8 mouse cellular contexts compared by ENCODE assay signal in the genomic region with DNA sequence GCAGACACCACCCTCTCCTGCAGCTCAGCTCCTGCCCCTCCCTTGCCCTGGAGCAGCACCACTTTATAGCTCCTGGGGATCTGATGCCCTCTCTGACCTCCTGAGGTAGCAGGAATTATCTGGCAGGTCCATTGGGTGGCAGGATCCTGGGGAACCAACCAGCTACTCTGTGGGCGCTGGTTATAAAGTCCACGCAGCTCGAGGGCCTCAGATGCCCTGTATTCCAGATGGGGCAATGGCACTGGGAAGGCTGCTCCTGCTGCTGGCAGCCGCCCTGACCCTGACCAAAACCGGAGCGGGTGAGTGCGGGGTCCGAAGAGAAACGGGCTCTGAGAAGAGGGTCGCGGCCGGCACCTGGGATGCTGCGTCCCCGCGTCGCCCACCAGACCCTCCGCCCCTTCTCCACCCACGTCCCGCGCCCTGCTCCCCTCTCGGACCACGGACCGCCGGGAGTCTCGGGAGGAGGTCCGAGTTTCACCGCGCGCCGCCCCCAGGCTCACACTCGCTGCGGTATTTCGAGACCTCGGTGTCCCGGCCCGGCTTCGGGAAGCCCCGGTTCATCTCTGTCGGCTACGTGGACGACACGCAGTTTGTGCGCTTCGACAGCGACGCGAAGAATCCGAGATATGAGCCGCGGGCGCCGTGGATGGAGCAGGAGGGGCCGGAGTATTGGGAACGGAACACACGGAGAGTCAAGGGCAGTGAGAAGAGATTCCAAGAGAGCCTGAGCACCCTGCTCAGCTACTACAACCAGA. TPM values are rescaled to one million over a fixed set of nuclear protein-coding genes. Genes with fewer than 3 reads are reported as not detected.
DNase-seq lines count a peak whose midpoint lies in the region; ATAC-seq and TF ChIP-seq lines count a peak whose summit lies in the region.

A gene (plus strand): TSS at position 79 of the 755 bp plus-strand sequence.

- H3K27ac ChIP-seq in kidney, postnatal 0 days, result no peak within 1 kb of the TSS
- H3K27ac ChIP-seq in intestine, embryonic 15.5 days, result no peak within 1 kb of the TSS

- no peak for DNase-seq in kidney, postnatal 0 days (ENCODE audit: low spot score)
- DNase-seq in kidney, adult 11 months, result no peak
- peak; percentile 26 for DNase-seq in embryo, embryonic 9.5 days (ENCODE audit: extremely low spot score)
- peak; percentile 22 for DNase-seq in neural tube, embryonic 10.5 days (ENCODE audit: extremely low spot score, low spot score)
- no peak for DNase-seq in frontal cortex, postnatal 25 days (ENCODE audit: low spot score in 2 of 2)
- no peak for DNase-seq in cerebellum, adult 9-10 months

- H3K9me3 ChIP-seq in kidney, postnatal 0 days (replicated peaks; ENCODE audit: low read length), result no peaks in the 10 kb centered on the region
- H3K9me3 ChIP-seq in intestine, embryonic 15.5 days, result no peaks in the 10 kb centered on the region

- H3K4me2 ChIP-seq in kidney, postnatal 0 days (ENCODE audit: low read length), result peak within 1 kb of the TSS; percentile 60
- peak within 1 kb of the TSS; percentile 74 for H3K4me2 ChIP-seq in intestine, embryonic 15.5 days (replicated peaks)

- no peak for ATAC-seq in kidney, postnatal 0 days (replicated peaks; ENCODE audit: low FRiP score, low read depth)
- ATAC-seq in intestine, embryonic 15.5 days, result peak; percentile 91
- ATAC-seq in granulocyte monocyte progenitor cell, adult 5-6 weeks (replicated peaks; ENCODE audit: poor library complexity, severe bottlenecking), result no peak

- H3K27me3 ChIP-seq in kidney, postnatal 0 days (ENCODE audit: insufficient read depth, low read length), result peaks cover 12% of the 10 kb centered on the region
- peaks cover 20% of the 10 kb centered on the region for H3K27me3 ChIP-seq in intestine, embryonic 15.5 days (replicated peaks)

- peak within 1 kb of the TSS; percentile 28 for H3K4me3 ChIP-seq in kidney, postnatal 0 days (replicated peaks; ENCODE audit: low read depth, low read length)
- peak within 1 kb of the TSS; percentile 36 for H3K4me3 ChIP-seq in intestine, embryonic 15.5 days (replicated peaks)

- TF ChIP-seq CTCF in kidney, postnatal 0 days (IDR thresholded peaks at IDR 0.05; ENCODE audit: low read depth), result no peak

- H3K36me3 ChIP-seq in kidney, postnatal 0 days (ENCODE audit: insufficient read depth, low read length), result no peaks in the 10 kb centered on the region
- H3K36me3 ChIP-seq in intestine, embryonic 15.5 days, result no peaks in the 10 kb centered on the region

- H3K4me1 ChIP-seq in kidney, postnatal 0 days (replicated peaks; ENCODE audit: insufficient read depth, low read length), result peaks cover 4% of the 10 kb centered on the region; the same call in 1 of the 2 replicates
- H3K4me1 ChIP-seq in intestine, embryonic 15.5 days (replicated peaks), result peaks cover 5% of the 10 kb centered on the region; the same call in 1 of the 2 replicates

- 0 out of 2 replicates have a peak within 1 kb of the TSS, but pooled peaks have one; percentile 8 for H3K9ac ChIP-seq in kidney, postnatal 0 days (ENCODE audit: low read depth, low read length)
- 0 out of 2 replicates have a peak within 1 kb of the TSS, but pooled peaks have one; percentile 2 for H3K9ac ChIP-seq in intestine, embryonic 15.5 days

- 1% methylated on average over 54 of the region's 55 CpGs for WGBS in kidney, postnatal 0 days
- 1% methylated on average over 54 of the region's 55 CpGs for WGBS in intestine, embryonic 15.5 days

RNA-seq across cellular contexts. Expression of the gene that starts here (rescaled TPM):
- not detected in 2 replicates for polyA plus RNA-seq in kidney, postnatal 0 days (2015; fragmentation: Nextera tagmentation; extraction: Ambion mirVana)
- polyA plus RNA-seq in intestine, embryonic 15.5 days (2015; fragmentation: Nextera tagmentation; extraction: Ambion mirVana), result 4.9 and 6.2 TPM in 2 replicates
- not detected in 2 replicates for total RNA-seq in granulocyte monocyte progenitor cell, adult 5-6 weeks (2014; fragmentation: Nextera tagmentation)
- not detected in 2 replicates for total RNA-seq in granulocyte monocyte progenitor cell, adult 5-6 weeks (2017)

Comparison
In these comparisons a context has a peak if more than half of its experiments do, and no peak if none do; other contexts are left out.
1. DNase-seq: peak in embryo, embryonic 9.5 days (single experiment) and neural tube, embryonic 10.5 days (single experiment); none in kidney, postnatal 0 days (single experiment), kidney, adult 11 months (single experiment), frontal cortex, postnatal 25 days (0 of 2) and cerebellum, adult 9-10 months (single experiment).